Mouse (Mus musculus) spleen, postnatal 4 days (tissue): ENCODE data around the gene Inava.
A peak's percentile ranks its signal among the peaks of the same experiment; 100 is the strongest.

Experiments used
- DNase-seq, 2 experiments: peaks; one replicate each; pipeline ENCODE4 v3.0.0; 2022; ENCODE audit warnings: low spot score in 2 of 2

Gene Inava

GRCm38 (mm10) chr1:136233892-136234594 lies at the start of gene Inava:
TSS of gene Inava (minus strand) at chr1:136234264.
- no peak for DNase-seq

GRCm38 (mm10) chr1:136277366-136277765 lies 43.3 kb upstream of the Inava start:
- DNase-seq: no peak

GRCm38 (mm10) chr1:136268224-136268623 lies 34.2 kb upstream of the Inava start:
- no peak for DNase-seq

DNA sequence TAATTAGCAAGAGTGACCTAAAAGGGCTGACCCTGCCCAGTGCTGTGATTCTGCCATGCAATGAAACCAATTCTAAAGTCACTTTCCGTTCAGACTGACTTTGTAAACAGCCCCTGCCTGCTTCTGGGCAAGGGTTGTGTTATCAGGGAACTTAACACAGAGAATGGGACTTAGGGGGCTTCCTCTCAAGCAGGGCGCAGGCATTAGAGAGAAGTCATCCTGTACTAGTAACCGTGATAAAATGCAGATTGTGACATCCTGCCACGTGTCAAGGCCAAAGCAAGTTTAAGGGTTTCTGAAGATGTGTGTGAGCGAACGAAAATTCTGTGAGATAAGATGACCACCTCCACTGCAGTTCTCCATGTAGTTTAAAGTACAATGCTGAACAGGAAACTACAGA lies 32.1 kb upstream of the Inava start:
- DNase-seq: no peak

- DNase-seq: no peak
These were observed 29.3 kb upstream of the Inava start for GRCm38 (mm10) chr1:136263355-136263754.

DNA sequence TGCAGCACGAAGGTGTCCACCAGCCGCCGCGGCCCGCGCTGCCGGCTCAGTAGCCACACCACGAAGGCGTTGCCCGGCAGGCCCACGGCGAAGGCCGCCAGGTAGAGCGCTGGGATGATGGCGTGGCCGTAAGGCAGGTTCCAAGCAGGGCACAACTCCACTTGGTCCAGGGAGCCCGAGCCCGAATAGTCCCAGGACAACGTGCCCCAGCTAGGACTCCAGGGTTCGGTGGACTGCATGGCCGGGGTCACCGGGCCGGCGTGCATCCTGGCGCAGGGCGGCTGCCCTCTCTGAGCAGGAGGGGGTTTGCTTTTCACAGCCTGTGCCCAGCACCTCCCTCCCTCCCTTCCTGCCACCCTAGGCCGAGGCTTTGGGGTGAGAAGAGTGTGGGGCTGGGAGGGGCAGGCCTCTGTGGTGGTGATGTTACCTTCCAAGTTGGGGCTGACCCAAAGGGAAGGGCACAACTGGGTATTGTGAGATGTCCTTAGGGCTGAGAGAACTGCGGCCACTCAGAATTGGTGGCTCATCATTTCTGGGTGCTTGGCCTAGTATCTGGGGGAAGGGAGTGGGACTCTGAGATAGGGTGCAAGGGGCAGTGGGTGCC lies 26.7 kb upstream of the Inava start, which contains the start of gene Gpr25:
Gene Gpr25, minus strand, starts transcription at position 239 of the 604 bp plus-strand sequence.
- no peak for DNase-seq

DNA sequence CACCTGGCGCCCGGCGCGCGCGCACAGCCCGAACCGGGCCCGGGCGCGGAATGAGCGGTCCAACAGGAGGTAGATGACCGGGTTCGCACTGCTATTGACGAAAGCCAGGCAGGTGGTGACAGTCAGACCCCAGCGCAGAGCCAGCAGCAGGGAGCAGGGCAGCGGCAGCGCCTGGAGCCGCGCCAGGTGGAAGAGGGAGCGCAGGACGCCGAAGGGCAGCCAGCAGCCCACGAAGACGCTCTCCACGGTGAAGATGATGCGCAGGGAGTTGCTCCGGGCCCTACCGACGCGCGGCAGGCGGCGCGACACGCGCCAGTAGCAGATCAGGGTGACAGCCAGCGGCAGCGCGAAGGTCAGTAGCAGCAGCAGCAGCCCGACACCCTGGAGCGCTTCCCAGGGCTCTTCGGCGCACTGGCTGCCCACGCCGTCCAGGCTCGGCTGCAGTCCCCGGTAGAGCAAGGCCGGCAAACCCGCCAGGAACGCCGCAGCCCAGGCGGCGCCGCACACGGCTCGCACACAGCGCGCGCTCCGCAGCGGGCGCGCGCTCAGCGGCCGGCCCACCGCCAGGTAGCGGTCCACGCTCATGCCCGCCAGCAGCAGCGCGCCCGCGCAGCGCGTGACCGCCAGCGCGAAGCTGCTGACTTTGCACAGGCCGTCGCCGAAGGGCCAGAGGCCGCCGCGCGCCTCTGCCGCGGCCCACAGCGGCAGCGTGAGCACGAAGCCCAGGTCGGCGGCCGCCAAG lies 26.0 kb upstream of the Inava start:
- DNase-seq: no peak

- no peak for DNase-seq
These were observed 25.5 kb upstream of the Inava start for GRCm38 (mm10) chr1:136259543-136259892.

DNA sequence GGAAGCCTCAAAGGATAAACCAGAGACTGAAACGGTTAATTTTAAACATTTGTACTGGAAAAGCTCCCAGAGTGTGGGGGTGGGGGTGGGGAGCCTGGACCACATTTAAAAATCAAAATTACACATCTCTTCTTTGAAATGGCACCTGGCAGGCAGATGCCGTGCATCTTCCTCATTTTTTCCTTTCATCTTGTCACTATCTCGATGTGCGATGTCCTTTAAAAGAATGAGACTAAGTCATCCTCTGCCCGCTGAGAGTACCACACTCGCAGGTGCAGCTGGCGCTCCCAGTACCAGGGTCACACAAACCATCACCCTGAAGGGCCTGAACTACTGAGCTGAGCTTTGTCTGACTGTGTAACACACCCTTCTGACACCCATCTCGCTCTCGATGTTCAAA lies 24.4 kb upstream of the Inava start:
- DNase-seq: no peak

DNA sequence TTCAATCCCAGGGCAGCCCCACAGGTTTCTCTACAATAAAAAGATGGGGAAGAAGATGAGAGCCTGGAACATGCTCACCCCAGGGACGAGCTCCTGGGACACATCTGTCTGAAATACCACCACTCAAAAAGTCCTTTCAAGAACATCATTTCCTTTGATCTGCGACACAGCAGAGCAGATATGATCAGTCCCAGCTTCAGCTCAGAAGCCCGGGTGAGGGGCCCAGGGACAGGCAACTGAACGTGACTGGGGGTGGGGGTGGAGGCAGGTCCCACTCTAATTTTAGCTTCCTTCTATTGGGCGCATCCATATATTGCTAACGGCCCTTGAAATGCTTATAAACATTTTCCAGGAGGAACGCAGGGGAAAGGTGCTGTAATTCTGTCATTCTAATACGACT lies 21.6 kb upstream of the Inava start:
- DNase-seq: no peak

GRCm38 (mm10) chr1:136255174-136255573 lies 21.1 kb upstream of the Inava start:
- DNase-seq: no peak

DNA sequence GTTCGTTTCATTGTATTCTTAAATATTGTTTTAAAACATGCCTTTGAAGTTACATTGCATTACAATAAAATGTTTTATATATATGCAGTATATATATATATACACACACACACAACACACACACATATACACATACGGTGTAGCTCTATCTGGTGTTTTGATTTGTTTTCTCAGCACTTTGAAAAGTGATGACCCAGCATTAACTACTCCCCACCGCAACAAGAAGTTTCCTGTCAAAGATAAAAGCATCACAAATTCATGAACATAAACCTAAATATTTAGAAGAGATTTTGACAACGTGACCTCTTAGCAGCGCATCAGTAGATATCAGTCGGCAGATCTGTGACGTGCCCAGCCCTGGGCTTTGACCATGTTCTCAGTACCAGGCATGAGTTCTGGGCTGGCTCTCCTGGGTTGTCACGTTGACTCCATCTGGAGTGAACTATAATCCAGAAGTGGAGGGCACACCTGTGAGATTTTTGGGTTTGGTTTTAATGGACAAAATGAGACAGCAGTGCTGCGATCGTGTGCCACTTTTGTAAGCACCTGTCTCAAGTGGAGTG lies 20.5 kb upstream of the Inava start:
- no peak for DNase-seq

DNA sequence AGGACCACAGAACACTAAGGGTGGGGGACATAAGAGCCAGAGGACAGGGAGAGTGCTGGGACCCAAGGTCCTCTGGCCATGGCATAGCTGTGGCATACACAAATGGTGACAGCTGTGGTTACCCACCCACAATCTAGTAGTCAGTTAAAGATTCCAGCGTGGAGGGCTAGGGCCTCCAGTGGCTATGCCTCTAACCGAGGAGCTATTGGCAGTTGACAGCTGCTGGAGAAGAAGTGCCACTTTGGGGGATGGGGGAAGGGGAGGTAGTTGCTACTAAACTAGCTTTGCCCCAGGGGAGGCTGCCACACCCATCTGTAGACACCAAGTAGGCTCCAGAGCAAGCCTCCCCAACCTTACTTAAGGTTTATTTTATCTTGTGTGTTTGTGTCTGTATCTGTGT lies 19.4 kb upstream of the Inava start:
- peak in 1 of 2 experiments; percentile 32 for DNase-seq

- no peak for DNase-seq
These were observed 15.6 kb upstream of the Inava start for GRCm38 (mm10) chr1:136249662-136250061.

DNA sequence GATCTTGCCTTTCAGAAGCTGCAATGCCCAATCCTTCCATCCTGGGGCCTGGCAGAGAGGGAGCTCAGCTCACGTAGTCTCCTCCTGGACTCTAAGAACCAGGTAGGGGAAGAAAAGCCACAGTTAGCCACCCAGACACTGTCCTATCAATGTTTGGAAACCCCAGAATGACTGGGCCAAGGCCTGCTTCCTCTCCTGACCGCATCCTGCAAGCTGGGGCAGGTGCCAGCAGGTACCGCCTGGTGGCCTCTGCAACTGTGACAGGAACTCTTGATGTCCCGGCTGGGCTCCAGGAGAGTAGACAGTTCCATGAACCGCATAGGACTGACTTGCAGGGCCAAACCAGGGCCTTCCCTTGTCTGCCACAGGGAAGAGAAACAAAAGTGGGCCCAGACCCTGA lies 13.3 kb upstream of the Inava start:
- no peak for DNase-seq

DNA sequence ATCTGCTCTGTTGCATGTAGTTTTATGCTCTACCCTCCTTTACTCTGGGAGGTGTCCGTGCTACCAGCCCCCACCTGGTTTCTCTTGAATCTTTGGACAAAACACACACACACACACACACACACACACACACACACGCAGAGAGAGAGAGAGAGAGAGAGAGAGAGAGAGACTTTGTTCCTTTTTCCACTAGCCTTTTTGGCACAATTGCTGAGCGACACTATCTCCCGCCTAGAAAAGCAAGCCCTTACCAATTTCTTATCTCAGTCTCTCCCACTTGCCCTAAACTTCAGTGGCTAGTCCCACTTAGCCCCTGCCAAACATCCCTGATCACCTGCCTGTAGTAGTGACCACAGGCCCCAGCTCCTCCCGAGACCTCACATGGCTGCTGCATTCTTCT lies 10.4 kb upstream of the Inava start:
- DNase-seq: no peak

- DNase-seq: no peak
These were observed 7.7 kb upstream of the Inava start for GRCm38 (mm10) chr1:136241801-136242200.

DNA sequence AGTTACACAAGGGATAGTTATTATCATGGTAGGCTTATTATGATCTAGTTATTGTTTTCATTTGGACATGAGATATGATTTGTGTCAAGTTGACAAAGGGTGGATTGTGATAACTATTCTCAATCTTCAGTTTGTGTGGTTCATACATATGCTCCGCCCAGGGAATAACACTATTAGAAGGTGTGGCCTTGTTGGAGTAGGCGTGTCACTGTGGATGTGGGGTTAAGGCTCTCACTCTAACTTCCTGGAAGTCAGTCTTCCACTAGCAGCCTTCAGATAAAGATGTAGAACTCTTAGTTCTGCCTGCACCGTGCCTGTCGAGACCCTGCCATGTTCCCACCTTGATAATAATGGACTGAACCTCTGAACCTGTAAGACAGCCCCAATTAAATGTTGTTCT lies 4.4 kb upstream of the Inava start:
- DNase-seq: no peak

DNA sequence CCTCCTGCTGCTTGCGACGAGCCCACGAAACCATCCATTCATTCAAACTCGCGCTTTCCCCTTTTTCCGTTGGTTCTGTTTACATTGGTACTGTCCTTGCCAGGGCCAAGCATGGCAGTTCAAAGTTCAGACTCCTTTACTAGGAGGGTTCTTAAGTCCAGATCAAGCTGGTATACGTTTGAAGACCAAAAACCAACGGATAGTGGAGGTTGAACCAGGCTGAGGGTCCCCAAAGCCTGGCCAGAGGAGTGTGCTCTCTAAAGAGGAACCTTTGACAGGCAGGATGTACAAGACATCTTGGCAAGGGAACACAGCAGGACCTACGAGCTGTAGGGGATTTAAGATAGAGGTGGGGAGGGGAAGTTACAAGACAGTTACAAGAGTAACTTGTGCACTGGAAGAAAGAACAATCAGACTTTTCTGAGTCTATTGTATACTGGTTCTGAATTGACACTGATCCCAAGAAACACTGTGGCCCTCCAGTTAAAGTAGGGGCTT lies 580 bp upstream of the Inava start:
- no peak for DNase-seq

- no peak for DNase-seq
These were observed 876 bp downstream of the Inava start for GRCm38 (mm10) chr1:136232986-136233790.

GRCm38 (mm10) chr1:136232285-136232926 lies 1.7 kb downstream of the Inava start:
- no peak for DNase-seq
